Mouse (Mus musculus): Measurements from ENCODE around the gene Mrtfa. TPM values are rescaled to one million over a fixed set of nuclear protein-coding genes. Genes with fewer than 3 reads are reported as not detected.

Gene Mrtfa
- polyA plus RNA-seq, 1 experiment from 2014 or later, result 23.6 TPM

DNA sequence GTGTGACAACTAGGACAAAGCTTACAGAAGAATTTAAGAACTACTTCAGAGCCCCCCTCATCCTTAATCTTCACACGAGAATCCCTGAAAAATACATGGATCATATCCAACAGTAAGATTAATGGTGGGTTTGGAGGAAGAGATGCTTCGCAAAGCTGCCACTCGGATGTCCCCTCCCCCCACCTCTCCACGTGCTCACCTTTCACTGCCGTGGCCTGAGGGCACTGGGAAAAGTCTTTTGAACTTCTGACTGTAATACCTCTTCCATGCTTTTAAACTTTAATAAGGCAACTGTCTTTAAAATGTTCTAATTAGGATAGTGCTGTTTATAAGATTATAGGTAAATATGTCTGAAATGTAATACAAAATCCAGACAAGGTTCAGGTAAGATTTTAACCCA lies 216.2 kb downstream of the Mrtfa start:
- H3K4me2 ChIP-seq (replicated peaks), result no peak overlapping the region
- no peak for ATAC-seq (ENCODE audit: insufficient number of reproducible peaks, insufficient read depth, low FRiP score, low TSS enrichment)
- H3K4me3 ChIP-seq, result no peak overlapping the region
- H3K36me3 ChIP-seq, result peaks cover 11% of the 10 kb centered on the region
- WGBS, result 32% methylated on average over 5 of the region's 5 CpGs
- no peaks in the 10 kb centered on the region for H3K4me1 ChIP-seq
- no peaks in the 10 kb centered on the region for H3K9me3 ChIP-seq
- H3K27me3 ChIP-seq, result no peaks in the 10 kb centered on the region
- no peak overlapping the region for H3K27ac ChIP-seq
- H3K9ac ChIP-seq, result no peak overlapping the region

DNA sequence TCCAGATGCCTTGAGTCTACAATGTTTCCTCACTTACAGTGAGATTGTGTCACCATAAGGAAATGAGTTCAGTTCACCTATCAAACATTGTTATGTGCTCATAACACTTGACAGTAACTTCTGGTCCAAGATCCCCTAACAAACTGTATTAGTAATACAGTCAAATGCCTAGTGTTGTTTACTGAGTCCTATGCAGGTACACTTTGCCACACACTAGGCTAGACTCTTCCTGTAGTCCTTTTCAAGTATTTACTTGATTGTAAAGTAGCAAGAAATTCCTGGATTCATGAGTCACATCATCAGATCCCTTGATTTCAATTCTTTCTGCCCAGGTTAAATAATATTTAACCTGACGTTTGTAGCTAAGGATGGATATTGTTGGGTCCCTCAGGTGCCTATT lies 221.2 kb downstream of the Mrtfa start:
- Histone ChIP-seq H3K4me3 (no peak overlapping the region), H3K9ac (no peak overlapping the region), H3K9me3 (no peaks in the 10 kb centered on the region), H3K27me3 (no peaks in the 10 kb centered on the region), H3K27ac (no peak overlapping the region), H3K4me1 (no peaks in the 10 kb centered on the region), H3K36me3 (peaks cover 53% of the 10 kb centered on the region), H3K4me2 (replicated peaks) (no peak overlapping the region)
- 83% methylated on average over 1 of the region's 1 CpGs for WGBS
- no peak for ATAC-seq (ENCODE audit: insufficient number of reproducible peaks, insufficient read depth, low FRiP score, low TSS enrichment)

Other genes with a start within 250 kb of the Mrtfa start
- gene Adsl, start 242.3 kb downstream of the Mrtfa start, polyA plus RNA-seq (2016; fragmentation: Nextera tagmentation; extraction: Ambion mirVana), result 165 and 170 TPM in 2 replicates
- gene Sgsm3, start 213.0 kb downstream of the Mrtfa start, polyA plus RNA-seq (2016; fragmentation: Nextera tagmentation; extraction: Ambion mirVana), result 29.4 and 31.7 TPM in 2 replicates
- 0.93 and 1.0 TPM in 2 replicates for gene Mchr1, start 44.7 kb upstream of the Mrtfa start, polyA plus RNA-seq (2016; fragmentation: Nextera tagmentation; extraction: Ambion mirVana)
- gene Slc25a17, start 170.1 kb upstream of the Mrtfa start, polyA plus RNA-seq (2016; fragmentation: Nextera tagmentation; extraction: Ambion mirVana), result 112 TPM in 2 replicates
- 199 and 207 TPM in 2 replicates for gene St13, start 209.3 kb upstream of the Mrtfa start, polyA plus RNA-seq (2016; fragmentation: Nextera tagmentation; extraction: Ambion mirVana)
- 13.1 and 13.3 TPM in 2 replicates for gene Xpnpep3, start 209.4 kb upstream of the Mrtfa start, polyA plus RNA-seq (2016; fragmentation: Nextera tagmentation; extraction: Ambion mirVana)
- 2.8 and 3.2 TPM in 2 replicates for gene Dnajb7, start 217.5 kb upstream of the Mrtfa start, polyA plus RNA-seq (2016; fragmentation: Nextera tagmentation; extraction: Ambion mirVana)